Mouse (Mus musculus) hindbrain, embryonic 14.5 days (tissue): ENCODE results near the gene 4930563M21Rik. TPM values are rescaled to one million over a fixed set of nuclear protein-coding genes. Genes with fewer than 3 reads are reported as not detected.
"Not testable (repeated sequence)": the region's sequence is repeated elsewhere in the genome, so short reads cannot be mapped to it uniquely, and the experiment has no call there.

Experiments
- ATAC-seq: fragments of 200-750 bp; cut with Nextera tagmentation; 2 replicates; pipeline ENCODE4 v1.8.0; 2017; ENCODE audit warnings: moderate number of reproducible peaks, mild to moderate bottlenecking, moderate TSS enrichment, moderate library complexity; ENCODE audit not compliant: low FRiP score
- DNase-seq: peaks from one replicate; pipeline ENCODE4 v3.0.0-alpha.2; 2015; ENCODE audit warnings: low spot score
- H3K27ac ChIP-seq: fragments of 300-500 bp; sonication (generic); 2 replicates; pipeline ENCODE4 v1.5.1; 2014; ENCODE audit warnings: mild to moderate bottlenecking, moderate library complexity
- H3K27me3 ChIP-seq: fragments of 300-500 bp; sonication (generic); 2 replicates; pipeline ENCODE4 v1.6.1; 2014; ENCODE audit warnings: mild to moderate bottlenecking, low read length, mixed read lengths; ENCODE audit not compliant: control insufficient read depth, insufficient read depth
- H3K36me3 ChIP-seq: fragments of 300-500 bp; sonication (generic); replicated peaks from 2 replicates; pipeline ENCODE4 v1.6.1; 2014; ENCODE audit not compliant: control insufficient read depth, insufficient read depth
- H3K4me1 ChIP-seq: fragments of 300-500 bp; sonication (generic); replicated peaks from 2 replicates; pipeline ENCODE4 v1.6.1; 2014; ENCODE audit warnings: antibody characterized with exemption, low read length, mixed read lengths; ENCODE audit not compliant: control insufficient read depth, insufficient read depth
- H3K4me2 ChIP-seq: fragments of 300-500 bp; sonication (generic); replicated peaks from 2 replicates; pipeline ENCODE4 v1.6.1; 2014; ENCODE audit warnings: mild to moderate bottlenecking, moderate library complexity
- H3K4me3 ChIP-seq: fragments of 300-500 bp; sonication (generic); replicated peaks from 2 replicates; pipeline ENCODE4 v1.5.1; 2014; ENCODE audit warnings: mild to moderate bottlenecking, low read length
- H3K9ac ChIP-seq: fragments of 300-500 bp; sonication (generic); 2 replicates; pipeline ENCODE4 v1.6.1; 2014
- H3K9me3 ChIP-seq: fragments of 300-500 bp; sonication (generic); 2 replicates; pipeline ENCODE4 v1.6.1; 2016; ENCODE audit warnings: low read length; ENCODE audit not compliant: control insufficient read depth
- WGBS: fragments of 180-500 bp; shearing (Covaris S2); extraction: QIAGEN DNeasy Blood & Tissue Kit; methylation state at CpG from one replicate; pipeline ENCODE4 v1.1.7; 2014; 5-methylcytosine and 5-hydroxymethylcytosine counted together
- polyA plus RNA-seq: library from polyadenylated mRNA; unstranded; fragments of >200 nt; fragmentation: Nextera tagmentation; extraction: Ambion mirVana; gene quantifications from 2 replicates; pipeline ENCODE4 v1.2.1, GENCODE M21; 2014

The 4930563M21Rik gene
- not detected in 2 replicates for polyA plus RNA-seq

DNA sequence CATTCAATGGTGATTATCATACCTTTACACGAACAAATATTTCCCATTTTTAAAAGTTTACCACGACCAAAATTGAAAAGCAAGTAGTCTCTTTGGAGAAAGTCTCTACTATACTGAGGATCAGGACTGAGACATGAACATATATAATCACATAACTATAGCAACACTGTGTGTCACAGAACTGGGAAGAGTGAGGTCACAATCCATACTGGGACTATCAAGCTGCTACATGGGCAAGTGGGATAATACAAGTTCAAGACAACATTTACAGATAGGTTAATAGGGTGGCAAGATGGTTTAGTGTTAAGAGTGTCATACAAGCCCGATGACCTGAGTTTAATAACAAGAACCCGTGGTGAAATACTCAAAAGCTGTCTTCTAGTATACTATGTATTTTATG is at the start of gene 4930563M21Rik:
Gene 4930563M21Rik (minus strand): TSS at position 101 of the 400 bp plus-strand sequence.
- no peaks in the 10 kb centered on the region for H3K9me3 ChIP-seq
- H3K4me1 ChIP-seq, result no peaks in the 10 kb centered on the region
- H3K9ac ChIP-seq, result no peak within 1 kb of the TSS
- no peak for ATAC-seq
- DNase-seq, result no peak
- H3K27me3 ChIP-seq, result no peaks in the 10 kb centered on the region
- H3K36me3 ChIP-seq, result no peaks in the 10 kb centered on the region
- H3K4me2 ChIP-seq, result no peak within 1 kb of the TSS
- H3K27ac ChIP-seq, result no peak within 1 kb of the TSS
- H3K4me3 ChIP-seq, result no peak within 1 kb of the TSS
- WGBS, result 80% methylated on average over 4 of the region's 4 CpGs

DNA sequence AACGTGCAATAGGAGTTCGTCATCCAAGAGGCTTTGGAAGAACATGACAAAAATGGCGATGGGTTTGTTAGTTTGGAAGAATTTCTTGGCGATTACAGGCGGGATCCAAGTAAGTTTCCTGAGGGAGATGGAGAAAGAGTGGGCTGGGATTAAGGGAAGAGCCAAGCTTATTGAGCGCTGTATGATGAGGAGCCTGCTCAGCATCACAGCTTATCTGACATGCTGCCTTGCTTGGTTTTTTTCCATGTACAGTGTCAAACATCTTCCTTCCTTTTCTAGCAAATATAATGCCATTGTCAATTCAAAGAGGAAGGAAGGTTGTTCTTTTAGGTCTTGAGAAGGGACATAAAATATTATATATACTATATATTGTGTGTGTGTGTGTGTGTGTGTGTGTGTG is 45.8 kb upstream of the 4930563M21Rik start:
- Histone ChIP-seq H3K27ac (no peak overlapping the region), H3K4me2 (no peak overlapping the region), H3K36me3 (peaks cover 85% of the 10 kb centered on the region), H3K4me3 (no peak overlapping the region), H3K4me1 (no peaks in the 10 kb centered on the region), H3K9ac (no peak overlapping the region), H3K27me3 (no peaks in the 10 kb centered on the region), H3K9me3 (no peaks in the 10 kb centered on the region)
- WGBS, result 95% methylated on average over 6 of the region's 6 CpGs
- ATAC-seq, result no peak
- DNase-seq, result no peak

DNA sequence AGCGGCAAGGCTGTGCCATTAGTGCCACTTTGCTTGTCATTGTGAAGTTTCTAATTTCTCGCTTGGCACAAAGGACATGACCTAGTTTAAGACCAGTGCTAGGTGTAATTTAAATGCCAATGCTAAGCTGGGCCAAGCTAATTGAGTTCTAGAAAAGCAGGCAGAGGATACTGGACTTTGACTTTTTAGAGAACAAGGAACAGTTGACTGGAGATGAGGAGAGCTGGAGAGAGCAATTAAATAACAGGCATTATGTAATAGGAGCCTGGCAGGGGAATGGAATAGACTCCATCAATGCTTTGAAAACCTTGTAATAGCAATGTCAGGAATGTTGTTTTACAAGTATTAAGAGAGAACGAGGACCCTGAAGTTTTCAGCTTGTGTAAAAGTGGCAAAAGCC is 43.4 kb upstream of the 4930563M21Rik start:
- Histone ChIP-seq H3K27me3 (no peaks in the 10 kb centered on the region), H3K4me2 (no peak overlapping the region), H3K4me1 (no peaks in the 10 kb centered on the region), H3K9ac (no peak overlapping the region), H3K27ac (no peak overlapping the region), H3K9me3 (no peaks in the 10 kb centered on the region), H3K4me3 (no peak overlapping the region), H3K36me3 (peaks cover 73% of the 10 kb centered on the region)
- WGBS, result 79% methylated on average over 3 of the region's 3 CpGs
- DNase-seq (no peak), ATAC-seq (no peak)

DNA sequence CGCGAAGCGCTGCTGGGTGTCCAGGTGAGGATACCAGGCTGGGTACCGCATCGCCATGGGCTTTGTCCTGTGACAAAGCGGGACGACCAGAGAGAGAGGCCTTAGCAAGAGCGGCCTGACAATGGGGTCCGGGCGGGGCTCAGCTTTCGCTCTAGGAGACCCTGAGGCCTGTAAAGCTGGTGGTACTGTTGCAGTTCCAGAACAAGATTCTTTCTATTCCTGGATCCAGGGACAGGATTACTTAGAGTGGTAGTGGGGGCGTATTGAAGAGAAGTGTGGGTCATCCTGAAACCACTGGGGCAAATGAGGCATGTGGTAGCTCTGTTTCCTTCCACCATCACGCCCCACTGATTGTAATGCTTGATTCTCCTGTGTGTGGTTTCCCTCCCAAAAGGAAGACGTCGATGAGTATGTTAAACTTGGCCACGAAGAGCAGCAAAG is 31.9 kb upstream of the 4930563M21Rik start:
- Histone ChIP-seq H3K4me2 (peak overlapping the region; percentile 93), H3K9me3 (no peaks in the 10 kb centered on the region), H3K9ac (peak overlapping the region; percentile 88), H3K27ac (peak overlapping the region; percentile 97), H3K4me3 (peak overlapping the region; percentile 74), H3K27me3 (no peaks in the 10 kb centered on the region), H3K36me3 (peaks cover 30% of the 10 kb centered on the region), H3K4me1 (peaks cover 20% of the 10 kb centered on the region)
- WGBS, result under 1% methylated on average over 16 of the region's 16 CpGs
- peak; percentile 83 for ATAC-seq
- DNase-seq, result peak; percentile 55

DNA sequence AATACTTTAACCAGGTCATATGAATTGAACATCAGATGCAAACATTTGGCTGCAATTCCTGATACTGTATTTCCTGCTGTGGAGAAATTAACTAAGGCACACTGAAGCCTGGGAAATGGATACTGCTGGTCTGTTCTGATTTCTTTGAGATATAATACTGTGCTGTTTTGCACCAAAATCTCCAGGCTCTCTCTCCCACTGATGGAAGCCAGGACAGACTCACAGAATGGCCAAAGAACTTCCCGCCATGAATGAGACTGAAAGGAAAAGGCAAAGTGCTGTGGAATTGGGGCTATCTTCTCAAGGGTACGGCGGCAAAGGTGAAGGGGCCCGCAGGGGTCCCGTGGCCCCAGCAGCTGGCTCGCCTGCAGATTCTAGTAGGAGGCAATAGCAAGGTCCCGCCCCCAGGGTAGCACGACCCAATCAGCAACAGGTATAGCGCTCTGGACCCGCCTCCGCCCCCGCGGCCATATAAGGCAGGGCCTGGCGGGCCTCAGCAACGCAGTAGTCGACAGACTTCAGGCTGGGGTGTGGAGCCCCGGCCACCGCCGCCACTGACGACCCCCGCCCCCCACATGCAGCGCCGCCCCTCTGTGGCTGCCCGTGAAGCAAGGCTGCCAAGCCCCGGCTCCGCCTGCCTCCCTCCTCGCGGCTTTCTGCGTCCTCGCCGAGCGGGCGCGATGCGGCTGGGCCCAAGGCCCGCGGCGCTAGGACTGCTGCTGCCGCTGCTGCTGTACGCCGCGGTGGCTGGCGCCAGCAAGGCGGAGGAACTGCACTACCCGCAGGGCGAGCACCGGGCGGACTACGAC is 31.2 kb upstream of the 4930563M21Rik start, which contains the start of gene Rcn2:
Gene Rcn2 (plus strand): TSS at position 474 of the 809 bp plus-strand sequence.
- peaks cover 20% of the 10 kb centered on the region for H3K4me1 ChIP-seq
- H3K27ac ChIP-seq, result peak within 1 kb of the TSS; percentile 97
- DNase-seq (peak; percentile 92), ATAC-seq (peak; percentile 100)
- peak within 1 kb of the TSS; percentile 93 for H3K4me2 ChIP-seq
- H3K4me3 ChIP-seq, result peak within 1 kb of the TSS; percentile 74
- no peaks in the 10 kb centered on the region for H3K9me3 ChIP-seq
- H3K36me3 ChIP-seq, result peaks cover 25% of the 10 kb centered on the region
- no peaks in the 10 kb centered on the region for H3K27me3 ChIP-seq
- H3K9ac ChIP-seq, result peak within 1 kb of the TSS; percentile 88
- WGBS, result under 1% methylated on average over 46 of the region's 49 CpGs

DNA sequence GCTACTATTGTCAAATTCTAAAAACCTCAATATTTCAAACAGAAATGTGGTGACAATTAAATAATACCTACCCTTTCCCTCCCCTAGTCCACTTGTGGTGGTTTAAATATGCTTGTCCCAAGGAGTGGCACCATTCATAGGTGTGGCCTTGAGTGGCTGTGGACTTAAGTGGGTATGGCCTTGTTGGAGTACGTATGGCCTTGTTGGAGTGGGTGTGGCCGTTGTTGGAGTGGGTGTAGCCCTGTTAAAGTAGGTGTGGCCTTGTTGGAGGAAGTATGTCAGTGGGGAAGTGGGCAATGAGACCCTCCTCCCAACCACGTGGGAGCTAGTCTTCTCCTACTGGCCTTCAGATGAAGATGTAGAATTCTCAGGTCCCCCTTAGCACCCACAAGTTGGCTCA is 21.9 kb upstream of the 4930563M21Rik start:
- 69% methylated on average over 3 of the region's 3 CpGs for WGBS
- no peaks in the 10 kb centered on the region for H3K4me1 ChIP-seq
- H3K27ac ChIP-seq, result no peak overlapping the region
- H3K36me3 ChIP-seq, result no peaks in the 10 kb centered on the region
- H3K4me3 ChIP-seq, result no peak overlapping the region
- no peak overlapping the region for H3K9ac ChIP-seq
- no peak for ATAC-seq
- H3K4me2 ChIP-seq, result no peak overlapping the region
- no peaks in the 10 kb centered on the region for H3K27me3 ChIP-seq
- DNase-seq, result no peak
- no peaks in the 10 kb centered on the region for H3K9me3 ChIP-seq

DNA sequence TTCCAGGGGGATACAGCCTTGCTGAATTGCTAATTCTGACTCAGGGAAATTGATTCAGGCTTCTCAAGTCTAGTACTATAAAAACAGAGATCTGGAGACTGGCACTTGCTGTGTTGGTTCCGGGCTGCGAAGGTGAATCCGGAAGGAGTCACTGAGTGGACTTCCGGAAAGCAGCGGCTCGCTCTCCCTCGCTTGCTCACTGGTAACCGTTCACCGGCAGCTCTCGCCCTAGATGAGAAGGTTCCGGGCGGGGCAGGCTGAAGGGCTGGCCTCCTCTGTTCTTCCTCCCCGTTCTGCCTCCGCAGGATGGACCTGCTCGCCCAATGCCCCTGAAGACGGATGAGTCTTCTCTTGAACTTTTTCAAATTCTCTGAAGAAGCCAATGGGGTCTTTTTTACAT is 16.9 kb upstream of the 4930563M21Rik start:
- H3K27me3 ChIP-seq, result no peaks in the 10 kb centered on the region
- H3K36me3 ChIP-seq, result no peaks in the 10 kb centered on the region
- ATAC-seq (no peak), DNase-seq (no peak)
- H3K9ac ChIP-seq, result no peak overlapping the region
- no peaks in the 10 kb centered on the region for H3K4me1 ChIP-seq
- H3K4me3 ChIP-seq, result no peak overlapping the region
- no peak overlapping the region for H3K4me2 ChIP-seq
- WGBS, result 86% methylated on average over 16 of the region's 16 CpGs
- H3K9me3 ChIP-seq, result no peaks in the 10 kb centered on the region
- H3K27ac ChIP-seq, result no peak overlapping the region

DNA sequence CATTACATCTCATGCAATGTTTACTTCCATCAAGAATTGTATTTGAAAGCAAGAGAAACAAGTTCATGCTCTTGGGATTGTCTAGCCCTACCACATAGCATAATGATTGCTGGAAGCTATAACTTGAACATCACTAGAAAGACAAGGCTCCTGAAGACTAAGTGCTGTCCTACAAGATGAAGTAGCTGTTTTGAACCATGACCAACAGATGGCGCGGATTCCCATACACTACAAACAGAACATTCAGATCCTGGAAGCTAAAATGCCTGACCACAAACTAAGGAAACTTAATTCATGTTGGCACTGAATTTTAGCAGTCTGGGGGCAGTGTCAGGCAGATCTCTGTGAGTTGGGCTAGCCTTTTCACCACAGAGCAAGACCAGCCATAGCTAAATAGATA is 14.4 kb upstream of the 4930563M21Rik start:
- no peak for DNase-seq

DNA sequence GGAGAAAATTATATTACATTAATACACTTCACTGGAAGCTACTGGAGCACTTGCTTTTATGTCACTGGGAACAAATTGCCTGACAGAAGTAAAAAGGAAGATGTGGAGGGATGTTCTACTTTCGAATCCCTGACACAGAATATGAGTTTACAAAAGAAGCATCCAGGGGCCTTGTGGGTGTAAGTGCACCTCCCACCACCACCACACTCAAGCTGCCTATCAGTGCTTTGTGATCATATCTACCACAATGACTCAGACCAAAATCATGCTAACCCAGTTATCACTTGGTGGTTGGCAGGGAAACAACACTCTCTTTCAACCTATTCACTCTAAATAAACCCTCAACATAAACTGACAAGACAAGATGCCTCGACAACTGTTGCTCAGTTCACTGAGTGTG is 5.7 kb downstream of the 4930563M21Rik start:
- H3K9me3 ChIP-seq, H3K4me2 ChIP-seq, H3K36me3 ChIP-seq, DNase-seq, H3K4me3 ChIP-seq, H3K27ac ChIP-seq, H3K27me3 ChIP-seq, H3K4me1 ChIP-seq, H3K9ac ChIP-seq, ATAC-seq: not testable (repeated sequence)
- WGBS, result no CpG with 5 or more reads among the region's 2 CpGs

More for the DNA sequence above, 14.4 kb upstream of the 4930563M21Rik start:
- Histone ChIP-seq H3K9me3 (no peaks in the 10 kb centered on the region), H3K4me3 (no peak overlapping the region), H3K4me2 (no peak overlapping the region), H3K36me3 (no peaks in the 10 kb centered on the region), H3K27ac (no peak overlapping the region), H3K27me3 (no peaks in the 10 kb centered on the region), H3K9ac (no peak overlapping the region), H3K4me1 (no peaks in the 10 kb centered on the region)
- 73% methylated on average over 2 of the region's 2 CpGs for WGBS
- no peak for ATAC-seq
